Mouse (Mus musculus) intestine, embryonic 14.5 days (tissue): Measurements from ENCODE around the gene Dhx37. TPM values are rescaled to one million over a fixed set of nuclear protein-coding genes. Genes with fewer than 3 reads are reported as not detected.

Experiments used
- ATAC-seq: fragments of 200-750 bp; cut with Nextera tagmentation; replicated peaks from 2 replicates; pipeline ENCODE4 v1.8.0; 2017; ENCODE audit warnings: low read depth, moderate number of reproducible peaks, moderate TSS enrichment, moderate library complexity; ENCODE audit not compliant: low FRiP score, low TSS enrichment
- DNase-seq: peaks from one replicate; pipeline ENCODE4 v3.0.0-alpha.2; 2018; ENCODE audit warnings: low spot score
- H3K27ac ChIP-seq: fragments of 300-500 bp; sonication (generic); 2 replicates; pipeline ENCODE4 v1.5.1; 2014; ENCODE audit warnings: low read depth, mild to moderate bottlenecking, control low read depth
- H3K27me3 ChIP-seq: fragments of 300-500 bp; sonication (generic); replicated peaks from 2 replicates; pipeline ENCODE4 v1.6.1; 2014; ENCODE audit warnings: low read length, control low read depth; ENCODE audit not compliant: control insufficient read depth, insufficient read depth
- H3K36me3 ChIP-seq: fragments of 300-500 bp; sonication (generic); 2 replicates; pipeline ENCODE4 v1.6.1; 2014; ENCODE audit warnings: low read length, control low read depth; ENCODE audit not compliant: control insufficient read depth, insufficient read depth
- H3K4me1 ChIP-seq: fragments of 300-500 bp; sonication (generic); replicated peaks from 2 replicates; pipeline ENCODE4 v1.6.1; 2014; ENCODE audit warnings: low read length, control low read depth, mixed read lengths; ENCODE audit not compliant: control insufficient read depth, insufficient read depth
- H3K4me2 ChIP-seq: fragments of 300-500 bp; sonication (generic); 2 replicates; pipeline ENCODE4 v1.6.1; 2014; ENCODE audit warnings: low read length
- H3K4me3 ChIP-seq: fragments of 300-500 bp; sonication (generic); 2 replicates; pipeline ENCODE4 v1.5.1; 2014; ENCODE audit warnings: low read depth, low read length, control low read depth, mixed read lengths
- H3K9ac ChIP-seq: fragments of 300-500 bp; sonication (generic); 2 replicates; pipeline ENCODE4 v1.6.1; 2014; ENCODE audit warnings: mild to moderate bottlenecking, low read length
- H3K9me3 ChIP-seq: fragments of 300-500 bp; sonication (generic); 2 replicates; pipeline ENCODE4 v1.6.1; 2016; ENCODE audit warnings: low read length, control low read depth; ENCODE audit not compliant: control insufficient read depth
- WGBS: fragments of 180-500 bp; shearing (Covaris S2); extraction: QIAGEN DNeasy Blood & Tissue Kit; methylation state at CpG from one replicate; pipeline ENCODE4 v1.1.7; 2014; 5-methylcytosine and 5-hydroxymethylcytosine counted together
- polyA plus RNA-seq: library from polyadenylated mRNA; unstranded; fragments of >200 nt; fragmentation: Nextera tagmentation; extraction: Ambion mirVana; gene quantifications from 2 replicates; pipeline ENCODE4 v1.2.1, GENCODE M21; 2014

The Dhx37 gene
- polyA plus RNA-seq, 1 experiment from 2014 or later, result 9.6 TPM

DNA sequence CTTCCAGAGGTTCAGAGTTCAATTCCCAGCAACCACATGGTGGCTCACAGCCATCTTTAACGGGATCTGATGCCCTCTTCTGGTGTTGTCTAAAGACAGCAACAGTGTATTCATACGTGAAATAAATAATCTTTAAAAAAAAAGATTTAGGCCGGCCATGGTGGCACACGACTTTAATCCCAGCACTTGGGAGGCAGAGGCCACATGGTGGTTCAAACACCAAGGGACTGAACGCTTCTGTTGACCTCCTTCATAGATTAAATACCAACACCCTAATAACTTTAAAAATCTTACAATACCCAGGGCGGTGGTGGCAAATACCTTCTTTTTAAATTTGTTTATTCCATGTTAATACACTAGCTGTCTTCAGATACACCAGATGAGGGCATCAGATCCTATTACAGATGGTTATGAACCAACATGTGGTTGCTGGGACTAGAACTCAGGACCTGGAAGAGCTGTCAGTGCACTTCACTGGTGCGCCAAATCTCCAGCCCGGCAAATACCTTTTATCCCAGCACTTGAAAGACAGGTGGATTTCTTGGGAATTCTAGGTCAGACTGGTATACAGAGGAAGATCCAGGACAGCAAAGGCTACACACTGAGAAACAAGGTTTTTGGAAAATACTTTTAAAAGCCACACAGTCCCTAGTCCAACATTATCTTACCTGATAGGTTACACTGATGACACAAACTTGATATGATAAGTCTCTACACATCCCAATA lies 48.5 kb downstream of the Dhx37 start:
- Histone ChIP-seq H3K27ac (no peak overlapping the region), H3K4me1 (peaks cover 3% of the 10 kb centered on the region; the same call in 1 of the 2 replicates), H3K36me3 (peaks cover 32% of the 10 kb centered on the region), H3K9ac (no peak overlapping the region), H3K9me3 (no peaks in the 10 kb centered on the region), H3K4me3 (no peak overlapping the region), H3K4me2 (no peak overlapping the region), H3K27me3 (no peaks in the 10 kb centered on the region)
- WGBS, result 80% methylated on average over 8 of the region's 8 CpGs
- DNase-seq (no peak), ATAC-seq (no peak)

DNA sequence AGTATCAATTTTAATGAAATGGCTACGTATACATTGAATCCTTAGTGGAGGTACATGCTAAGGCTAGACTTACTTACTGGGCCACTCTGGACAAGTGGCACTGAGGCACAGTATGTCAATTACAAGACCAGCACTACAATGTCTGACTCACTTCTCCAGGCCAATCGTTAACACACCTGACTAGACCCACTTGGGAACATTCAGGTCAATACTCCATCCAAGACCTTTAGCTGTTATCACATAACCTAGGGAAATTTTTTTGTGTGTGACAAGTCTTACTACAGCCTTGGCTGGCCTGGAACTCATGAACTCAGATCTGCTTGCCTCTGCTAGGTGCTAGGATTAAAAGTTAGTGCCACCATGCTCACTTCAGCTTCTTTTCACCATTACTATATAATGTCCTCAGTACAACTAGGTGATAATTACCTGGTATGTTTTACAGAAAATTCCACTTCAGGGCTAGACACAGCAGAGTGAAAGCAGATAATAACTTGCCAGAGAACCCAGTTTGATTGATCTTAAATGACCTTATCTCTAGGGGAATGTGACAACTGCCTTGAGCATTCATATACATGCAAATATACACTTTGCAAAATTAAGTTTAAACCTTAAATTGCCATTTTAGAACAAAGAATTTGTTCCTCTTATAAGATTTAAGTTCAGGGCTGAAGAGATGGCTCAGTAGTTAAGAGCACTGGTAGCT lies 49.3 kb downstream of the Dhx37 start:
- no peaks in the 10 kb centered on the region for H3K27me3 ChIP-seq
- no peak for ATAC-seq

DNA sequence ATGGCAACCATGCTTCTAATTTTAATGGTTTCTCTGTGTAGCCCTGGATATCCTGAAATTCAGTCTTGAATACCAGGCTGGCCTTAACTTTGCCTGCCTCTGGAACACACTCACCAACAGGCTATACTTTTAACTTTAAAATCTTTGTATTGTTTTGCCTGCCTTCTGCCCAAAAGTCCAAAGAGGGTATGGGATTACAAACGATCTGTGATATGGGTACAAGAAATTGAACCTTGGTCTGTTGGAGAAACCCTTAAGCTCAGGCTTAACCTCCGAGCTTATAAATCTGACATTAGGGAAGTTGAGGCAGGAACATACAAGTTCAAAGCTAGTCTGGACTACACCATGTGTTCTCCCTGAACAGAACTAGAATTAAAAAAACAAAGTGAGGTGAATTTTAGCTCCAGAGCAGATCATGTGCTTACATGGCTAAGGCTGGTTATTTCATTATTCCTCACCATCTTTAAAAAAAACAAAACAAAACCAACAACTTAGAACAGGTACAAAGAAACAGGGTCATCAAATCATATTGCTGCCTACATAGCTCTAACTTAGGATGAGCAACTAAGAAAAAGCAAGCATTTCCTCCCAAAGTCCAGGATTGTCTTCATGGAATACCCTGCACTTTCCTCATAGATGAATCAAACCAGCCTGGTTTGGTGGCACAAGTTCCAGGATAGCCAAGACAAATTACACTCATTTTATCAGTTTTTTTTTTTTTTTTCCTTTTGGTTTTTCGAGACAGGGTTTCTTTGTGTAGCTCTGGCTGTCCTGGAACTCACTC lies 50.1 kb downstream of the Dhx37 start:
- Histone ChIP-seq H3K27me3 (no peaks in the 10 kb centered on the region), H3K4me2 (no peak overlapping the region), H3K9me3 (no peaks in the 10 kb centered on the region), H3K27ac (no peak overlapping the region), H3K4me3 (no peak overlapping the region), H3K36me3 (peaks cover 32% of the 10 kb centered on the region), H3K9ac (no peak overlapping the region), H3K4me1 (0 out of 2 replicates have a peak, but pooled peaks cover 3% of the 10 kb centered on the region)
- WGBS, result 76% methylated on average over 3 of the region's 3 CpGs
- no peak for ATAC-seq
- DNase-seq, result no peak

More for the DNA sequence above, 49.3 kb downstream of the Dhx37 start:
- no peak overlapping the region for H3K4me2 ChIP-seq
- no peak overlapping the region for H3K4me3 ChIP-seq
- 83% methylated on average over 2 of the region's 2 CpGs for WGBS
- peaks cover 32% of the 10 kb centered on the region for H3K36me3 ChIP-seq
- 0 out of 2 replicates have a peak, but pooled peaks cover 3% of the 10 kb centered on the region for H3K4me1 ChIP-seq
- H3K9ac ChIP-seq, result no peak overlapping the region
- H3K9me3 ChIP-seq, result no peaks in the 10 kb centered on the region
- no peak for DNase-seq
- H3K27ac ChIP-seq, result no peak overlapping the region

DNA sequence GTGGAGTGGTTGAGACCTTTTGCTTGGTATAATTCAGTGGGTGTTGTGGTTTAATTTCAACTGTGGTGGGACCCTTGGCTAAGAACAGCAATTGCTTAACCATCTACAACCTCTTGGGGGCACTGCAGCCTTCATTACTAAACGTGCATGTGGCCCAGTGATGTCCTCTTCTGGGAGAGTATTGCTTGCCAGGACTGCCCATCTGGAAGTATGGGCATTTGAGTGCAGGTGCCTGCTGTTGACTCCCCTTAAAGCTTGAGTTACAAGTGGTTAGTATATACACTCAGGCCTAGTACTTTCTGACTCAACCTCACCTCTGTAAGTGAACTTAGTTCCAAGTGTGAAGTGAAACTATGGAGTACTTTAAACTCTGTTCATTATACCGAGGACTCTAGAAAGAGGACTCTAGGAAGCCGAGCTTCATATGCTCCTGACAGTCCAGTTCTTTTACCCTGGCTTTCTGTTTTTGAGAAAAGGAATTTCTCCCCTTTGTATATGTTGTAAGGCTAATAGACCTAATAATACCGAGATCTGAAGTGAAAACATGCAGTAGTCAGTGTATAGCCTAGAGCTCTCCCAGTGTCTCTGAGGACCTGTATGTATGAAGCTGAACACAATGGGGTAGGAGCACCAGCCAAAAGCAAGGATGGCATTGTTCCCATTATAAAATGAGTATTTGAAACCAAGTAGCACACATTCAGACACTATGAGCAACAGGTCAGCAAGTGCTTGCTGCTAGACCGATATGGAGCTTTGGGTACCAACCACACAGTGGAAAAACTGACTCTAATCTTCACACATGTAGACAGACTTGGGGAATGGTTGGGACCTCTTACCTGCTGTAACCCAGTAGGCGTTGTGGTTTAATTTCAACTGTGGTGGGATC lies 51.0 kb downstream of the Dhx37 start:
- Histone ChIP-seq H3K4me1 (0 out of 2 replicates have a peak, but pooled peaks cover 3% of the 10 kb centered on the region), H3K27ac (no peak overlapping the region), H3K36me3 (peaks cover 26% of the 10 kb centered on the region), H3K9ac (no peak overlapping the region), H3K27me3 (no peaks in the 10 kb centered on the region), H3K9me3 (no peaks in the 10 kb centered on the region), H3K4me3 (no peak overlapping the region), H3K4me2 (no peak overlapping the region)
- 51% methylated on average over 6 of the region's 6 CpGs for WGBS
- DNase-seq (no peak), ATAC-seq (peak; percentile 28; the same call in 1 of the 2 replicates)

DNA sequence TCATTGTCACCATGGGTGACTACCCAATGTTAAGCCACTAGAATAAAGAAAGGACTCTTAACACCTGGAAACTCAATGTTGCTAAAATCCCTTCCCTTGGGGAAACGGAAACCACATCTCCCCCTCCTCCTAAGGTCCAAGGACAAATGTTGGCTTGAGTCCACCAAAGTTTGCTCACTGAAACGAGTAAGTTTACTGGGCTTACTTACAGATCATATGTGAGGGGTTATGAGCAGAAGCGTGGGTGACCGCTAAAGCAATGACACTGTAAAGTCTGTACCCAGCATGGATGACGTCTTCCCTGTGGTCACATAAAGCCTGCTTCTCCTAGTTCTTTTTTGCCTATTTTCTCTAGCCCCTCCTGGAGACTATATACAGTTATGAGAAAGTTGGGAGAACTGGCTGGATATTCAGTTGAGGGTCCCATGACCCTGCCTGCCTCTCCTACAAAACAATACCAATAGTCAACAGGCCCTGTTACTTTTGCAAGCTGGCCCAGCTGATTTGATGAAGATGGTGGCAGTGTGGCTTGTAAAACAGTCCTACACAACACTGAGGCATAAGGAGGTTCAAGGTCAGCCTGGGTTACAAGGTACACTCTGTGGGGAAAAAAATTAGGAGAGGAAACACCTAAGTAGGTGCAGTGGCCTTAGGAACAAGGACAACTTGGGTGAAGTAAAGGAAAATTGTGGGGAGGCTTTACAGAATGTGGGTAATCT lies 51.8 kb downstream of the Dhx37 start:
- no peak overlapping the region for H3K4me2 ChIP-seq
- H3K4me1 ChIP-seq, result 0 out of 2 replicates have a peak, but pooled peaks cover 3% of the 10 kb centered on the region
- H3K27ac ChIP-seq, result no peak overlapping the region
- WGBS, result 72% methylated on average over 5 of the region's 5 CpGs
- no peak for DNase-seq
- ATAC-seq, result peak; percentile 14; the same call in 1 of the 2 replicates
- no peak overlapping the region for H3K4me3 ChIP-seq
- no peak overlapping the region for H3K9ac ChIP-seq
- H3K27me3 ChIP-seq, result no peaks in the 10 kb centered on the region
- H3K9me3 ChIP-seq, result no peaks in the 10 kb centered on the region
- H3K36me3 ChIP-seq, result peaks cover 26% of the 10 kb centered on the region

DNA sequence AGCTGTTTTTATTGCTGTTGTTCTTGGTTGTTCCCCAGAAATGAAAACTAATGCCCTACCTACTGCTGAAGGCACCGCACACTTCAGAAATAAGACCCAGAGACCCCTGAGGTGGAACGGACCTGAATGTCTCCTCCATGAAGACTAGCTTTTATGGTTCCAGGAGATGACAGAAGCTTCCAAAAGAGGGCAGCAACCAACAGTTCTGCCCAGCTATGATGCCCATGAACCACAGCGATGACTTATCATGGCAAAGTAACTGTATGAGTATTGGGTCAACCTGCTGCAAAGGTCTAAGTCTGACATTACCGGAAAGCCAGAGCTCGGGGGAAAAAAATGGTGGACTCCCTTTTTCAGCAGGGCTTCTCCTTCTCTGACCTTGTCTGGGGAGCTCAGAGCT lies 55.0 kb downstream of the Dhx37 start:
- ATAC-seq, result no peak
- no peak overlapping the region for H3K4me2 ChIP-seq
- peaks cover 4% of the 10 kb centered on the region for H3K36me3 ChIP-seq
- H3K9me3 ChIP-seq, result no peaks in the 10 kb centered on the region
- no peak for DNase-seq
- H3K9ac ChIP-seq, result no peak overlapping the region
- no peak overlapping the region for H3K4me3 ChIP-seq
- H3K27ac ChIP-seq, result no peak overlapping the region
- 84% methylated on average over 5 of the region's 5 CpGs for WGBS
- H3K27me3 ChIP-seq, result no peaks in the 10 kb centered on the region
- H3K4me1 ChIP-seq, result no peaks in the 10 kb centered on the region

DNA sequence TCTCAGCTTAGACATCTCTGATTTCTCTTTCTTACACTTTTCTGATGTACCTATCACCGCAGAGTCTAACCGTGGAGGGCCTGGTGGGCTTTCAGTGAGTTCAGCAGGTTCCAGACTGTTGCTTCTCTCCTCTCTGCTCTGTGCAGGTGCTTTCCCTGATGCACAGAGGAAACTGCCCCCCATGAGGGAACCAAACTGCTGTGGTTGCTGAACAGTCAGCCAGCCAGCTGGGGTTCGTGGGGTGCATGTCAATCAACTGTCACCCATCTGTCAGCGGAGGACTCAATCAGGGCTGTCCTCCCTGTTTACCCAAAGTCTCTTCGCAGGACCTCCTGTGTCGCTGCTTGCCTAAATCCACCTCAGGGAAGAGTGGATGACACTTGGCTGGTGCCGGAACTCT lies 56.7 kb downstream of the Dhx37 start:
- Histone ChIP-seq H3K27ac (no peak overlapping the region), H3K27me3 (no peaks in the 10 kb centered on the region), H3K36me3 (no peaks in the 10 kb centered on the region), H3K4me1 (no peaks in the 10 kb centered on the region), H3K9ac (no peak overlapping the region), H3K9me3 (no peaks in the 10 kb centered on the region), H3K4me2 (no peak overlapping the region), H3K4me3 (no peak overlapping the region)
- ATAC-seq (no peak), DNase-seq (no peak)
- 69% methylated on average over 7 of the region's 7 CpGs for WGBS
